Mouse (Mus musculus) myocyte (in vitro differentiated cells): ENCODE measurements around the gene Gm20403. TPM values are rescaled to one million over a fixed set of nuclear protein-coding genes. Genes with fewer than 3 reads are reported as not detected.

Source experiments
- H3K27me3 ChIP-seq: one replicate; pipeline ENCODE4 v1.6.1; 2011; ENCODE audit not compliant: control insufficient read depth, insufficient read depth, insufficient read length
- H3K36me3 ChIP-seq: one replicate; pipeline ENCODE4 v1.6.1; 2011; ENCODE audit not compliant: control insufficient read depth, insufficient read depth
- H3K4me2 ChIP-seq: one replicate; pipeline ENCODE4 v1.6.1; 2011; ENCODE audit warnings: low read depth, control low read depth
- H3K4me3 ChIP-seq: one replicate; pipeline ENCODE4 v1.5.1; 2011; ENCODE audit warnings: mild to moderate bottlenecking, control low read depth, moderate library complexity
- H3K79me2 ChIP-seq: one replicate; pipeline ENCODE4 v1.6.1; 2011; ENCODE audit not compliant: control insufficient read depth, insufficient read depth
- H3ac ChIP-seq: one replicate; pipeline ENCODE4 v1.6.1; 2011; ENCODE audit not compliant: control insufficient read depth, insufficient read length
- CEBPB ChIP-seq: IDR thresholded peaks from 2 replicates; pipeline ENCODE4 v1.6.1; 2011; ENCODE audit warnings: mild to moderate bottlenecking, moderate library complexity; ENCODE audit not compliant: poor library complexity, insufficient read depth, severe bottlenecking
- E2F4 ChIP-seq: IDR thresholded peaks from one replicate; pipeline ENCODE4 v1.6.1; 2011; ENCODE audit warnings: mild to moderate bottlenecking, control low read depth, moderate library complexity; ENCODE audit not compliant: insufficient read depth
- MAX ChIP-seq: IDR thresholded peaks from one replicate; pipeline ENCODE4 v1.6.1; 2011; ENCODE audit warnings: low read depth, mild to moderate bottlenecking, control low read depth
- MYOD1 ChIP-seq, 3 experiments: IDR thresholded peaks; one replicate each; pipeline ENCODE4 v1.6.1; 2011; ENCODE audit warnings: control low read depth in 2 of 3, low read depth in 2 of 3, mild to moderate bottlenecking in 2 of 3, moderate library complexity in 1 of 3; ENCODE audit not compliant: insufficient read length in 2 of 3, control insufficient read depth in 1 of 3
- MYOG ChIP-seq, 3 experiments: IDR thresholded peaks; one replicate each; pipeline ENCODE4 v1.6.1; 2011; ENCODE audit warnings: control low read depth in 2 of 3, low read depth in 2 of 3, mild to moderate bottlenecking in 2 of 3; ENCODE audit not compliant: insufficient read length in 2 of 3, control insufficient read depth in 1 of 3, insufficient read depth in 1 of 3
- POLR2A ChIP-seq: IDR thresholded peaks from one replicate; pipeline ENCODE4 v1.6.1; 2011; ENCODE audit warnings: low read depth, mild to moderate bottlenecking, control low read depth, moderate library complexity; ENCODE audit not compliant: insufficient read length
- POLR2AphosphoS2 ChIP-seq: IDR thresholded peaks from one replicate; pipeline ENCODE4 v1.6.1; 2011; ENCODE audit warnings: low read depth, control low read depth; ENCODE audit not compliant: insufficient read length
- REST ChIP-seq: IDR thresholded peaks from one replicate; pipeline ENCODE4 v1.6.1; 2011; ENCODE audit warnings: mild to moderate bottlenecking, control low read depth, moderate library complexity; ENCODE audit not compliant: insufficient read depth, insufficient read length
- SRF ChIP-seq: IDR thresholded peaks from one replicate; pipeline ENCODE4 v1.6.1; 2011; ENCODE audit warnings: low read depth; ENCODE audit not compliant: control insufficient read depth, insufficient read length
- TCF12 ChIP-seq: IDR thresholded peaks from one replicate; pipeline ENCODE4 v1.6.1; 2011; ENCODE audit warnings: mild to moderate bottlenecking, control low read depth; ENCODE audit not compliant: poor library complexity, insufficient read depth, severe bottlenecking
- TCF3 ChIP-seq: IDR thresholded peaks from one replicate; pipeline ENCODE4 v1.6.1; 2011; ENCODE audit warnings: low read depth, control low read depth; ENCODE audit not compliant: insufficient read length
- USF1 ChIP-seq: IDR thresholded peaks from one replicate; pipeline ENCODE4 v1.6.1; 2011; ENCODE audit warnings: low read depth, mild to moderate bottlenecking, control low read depth, moderate library complexity
- polyA plus RNA-seq: library from polyadenylated mRNA; unstranded; fragments of >200 nt; fragmentation: generic; extraction: Trizol; gene quantifications from one replicate; pipeline ENCODE4 v1.2.1, GENCODE M21; 2012; ENCODE audit warnings: missing spikeins

Gene Gm20403
- polyA plus RNA-seq, 1 experiment, result 0.32 TPM

DNA sequence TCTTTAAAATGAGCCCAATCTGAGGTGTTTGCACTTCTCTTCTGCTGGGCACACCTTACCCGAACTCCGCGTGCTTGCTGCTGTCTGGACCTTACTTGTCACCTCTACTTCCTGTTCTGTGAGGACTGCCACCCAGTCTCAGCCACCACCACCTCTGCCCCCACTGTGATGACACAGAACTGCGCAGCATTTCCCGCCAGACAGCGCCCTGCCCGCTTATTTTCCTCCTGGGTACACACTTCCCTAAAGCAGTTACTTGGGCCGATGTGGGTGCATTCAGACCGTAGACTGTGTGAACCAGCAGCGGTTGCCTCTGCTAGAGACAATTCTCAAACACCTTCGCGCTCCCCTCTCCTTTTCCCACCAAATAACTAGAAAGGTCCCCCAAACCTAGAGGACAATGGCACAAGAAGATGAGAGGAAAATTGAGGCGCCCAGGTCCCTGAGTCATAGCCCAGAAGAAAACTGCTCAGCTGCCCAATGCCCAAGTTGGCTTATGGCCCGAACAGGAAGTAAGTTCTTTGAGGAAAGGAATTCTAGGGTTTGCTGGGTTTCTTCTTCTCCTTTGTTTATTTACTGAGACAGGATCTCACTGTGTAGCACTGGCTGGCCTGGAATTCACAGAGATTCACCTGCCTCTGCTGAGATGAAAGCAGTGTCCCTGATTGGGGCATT, 12.8 kb upstream of the Gm20403 start:
- TF ChIP-seq SRF (no peak), TCF3 (no peak), USF1 (no peak), REST (no peak), MYOG (IDR thresholded peaks at IDR 0.05; ENCODE audit: control insufficient read depth in 1 of 3, insufficient read depth in 1 of 3, insufficient read length in 2 of 3, low read depth in 2 of 3) (no peak), MAX (no peak), POLR2AphosphoS2 (no peak), CEBPB (no peak), MYOD1 (IDR thresholded peaks at IDR 0.05; ENCODE audit: control insufficient read depth in 1 of 3, insufficient read length in 2 of 3, low read depth in 2 of 3) (no peak), E2F4 (no peak), TCF12 (no peak), POLR2A (no peak)
- Histone ChIP-seq H3K4me3 (no peak overlapping the region), H3K27me3 (no peaks in the 10 kb centered on the region), H3K4me2 (no peak overlapping the region), H3K79me2 (no peaks in the 10 kb centered on the region), H3K36me3 (no peaks in the 10 kb centered on the region), H3ac (no peak overlapping the region)

GRCm38 (mm10) chr12:54998411-54998810, 12.1 kb upstream of the Gm20403 start:
- Histone ChIP-seq H3K4me3 (no peak overlapping the region), H3K4me2 (no peak overlapping the region), H3K36me3 (no peaks in the 10 kb centered on the region), H3ac (no peak overlapping the region), H3K27me3 (no peaks in the 10 kb centered on the region), H3K79me2 (no peaks in the 10 kb centered on the region)
- TF ChIP-seq E2F4, result no peak
- TF ChIP-seq TCF3, result no peak

GRCm38 (mm10) chr12:54996979-54997474, 10.7 kb upstream of the Gm20403 start:
- no peaks in the 10 kb centered on the region for H3K79me2 ChIP-seq
- H3ac ChIP-seq, result no peak overlapping the region
- no peak for TF ChIP-seq USF1
- TF ChIP-seq POLR2A, result no peak
- TF ChIP-seq MYOD1 (IDR thresholded peaks at IDR 0.05; ENCODE audit: control insufficient read depth in 1 of 3, insufficient read length in 2 of 3, low read depth in 2 of 3), result no peak
- TF ChIP-seq MYOG (IDR thresholded peaks at IDR 0.05; ENCODE audit: control insufficient read depth in 1 of 3, insufficient read depth in 1 of 3, insufficient read length in 2 of 3, low read depth in 2 of 3), result no peak
- TF ChIP-seq TCF3, result no peak
- no peak overlapping the region for H3K4me3 ChIP-seq
- no peaks in the 10 kb centered on the region for H3K27me3 ChIP-seq
- H3K36me3 ChIP-seq, result no peaks in the 10 kb centered on the region
- H3K4me2 ChIP-seq, result no peak overlapping the region

GRCm38 (mm10) chr12:54995965-54996364, 9.6 kb upstream of the Gm20403 start:
- H3K27me3 ChIP-seq, result no peaks in the 10 kb centered on the region
- no peaks in the 10 kb centered on the region for H3K79me2 ChIP-seq
- no peak for TF ChIP-seq TCF3
- TF ChIP-seq CEBPB, result no peak
- no peak for TF ChIP-seq E2F4
- no peak for TF ChIP-seq USF1
- no peak for TF ChIP-seq TCF12
- no peak for TF ChIP-seq MYOG (IDR thresholded peaks at IDR 0.05; ENCODE audit: control insufficient read depth in 1 of 3, insufficient read depth in 1 of 3, insufficient read length in 2 of 3, low read depth in 2 of 3)
- TF ChIP-seq MYOD1 (IDR thresholded peaks at IDR 0.05; ENCODE audit: control insufficient read depth in 1 of 3, insufficient read length in 2 of 3, low read depth in 2 of 3), result no peak
- no peak for TF ChIP-seq POLR2AphosphoS2
- no peak for TF ChIP-seq POLR2A
- no peak for TF ChIP-seq SRF
- no peak for TF ChIP-seq MAX
- no peak for TF ChIP-seq REST
- H3K36me3 ChIP-seq, result no peaks in the 10 kb centered on the region
- no peak overlapping the region for H3K4me2 ChIP-seq
- H3ac ChIP-seq, result no peak overlapping the region
- no peak overlapping the region for H3K4me3 ChIP-seq

DNA sequence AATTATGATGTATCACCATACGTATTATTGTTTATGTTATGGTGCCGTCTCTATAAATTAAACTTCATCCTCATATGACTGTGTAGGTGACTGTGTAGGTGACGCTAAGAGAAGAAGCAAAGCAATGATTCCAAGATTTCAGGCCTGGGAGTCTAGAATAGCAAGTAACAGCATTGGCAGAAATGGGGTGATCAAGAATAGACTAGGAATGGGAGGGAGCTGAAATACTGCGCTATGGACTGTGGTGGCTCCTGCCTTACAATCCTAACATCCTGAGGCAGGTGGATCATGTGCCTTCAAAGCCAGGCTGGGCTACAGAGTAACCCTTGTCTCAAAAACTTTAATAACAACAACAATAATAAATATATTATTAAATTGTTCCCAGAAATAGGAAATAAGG, 8.1 kb upstream of the Gm20403 start:
- H3K36me3 ChIP-seq, result no peaks in the 10 kb centered on the region
- TF ChIP-seq POLR2AphosphoS2, result no peak
- TF ChIP-seq TCF12, result no peak
- no peak for TF ChIP-seq CEBPB
- TF ChIP-seq SRF, result no peak
- no peak for TF ChIP-seq POLR2A
- TF ChIP-seq E2F4, result no peak
- no peak for TF ChIP-seq MAX
- TF ChIP-seq USF1, result no peak
- TF ChIP-seq TCF3, result no peak
- no peak for TF ChIP-seq REST
- no peaks in the 10 kb centered on the region for H3K79me2 ChIP-seq
- H3K4me3 ChIP-seq, result no peak overlapping the region
- H3K27me3 ChIP-seq, result no peaks in the 10 kb centered on the region
- no peak overlapping the region for H3ac ChIP-seq
- no peak overlapping the region for H3K4me2 ChIP-seq
